Mouse (Mus musculus): ENCODE results near the gene Mcl1.
"Not testable (repeated sequence)": the region's sequence is repeated elsewhere in the genome, so short reads cannot be mapped to it uniquely, and the experiment has no call there.

Mcl1 gene

GRCm38 (mm10) chr3:95667521-95667920 is 8.9 kb downstream of the Mcl1 start:
- DNase-seq (ENCODE audit: low spot score), result no peak

- DNase-seq (ENCODE audit: low spot score), result peak; percentile 53
These were observed 9.4 kb downstream of the Mcl1 start for GRCm38 (mm10) chr3:95668026-95668425.

GRCm38 (mm10) chr3:95668589-95669308 is 10.2 kb downstream of the Mcl1 start:
- no peak for DNase-seq (ENCODE audit: low spot score)

GRCm38 (mm10) chr3:95669309-95669665 is 10.7 kb downstream of the Mcl1 start:
- no peak for DNase-seq (ENCODE audit: low spot score)

GRCm38 (mm10) chr3:95670419-95670818 is 11.8 kb downstream of the Mcl1 start:
- DNase-seq (ENCODE audit: low spot score), result not testable (repeated sequence)

GRCm38 (mm10) chr3:95671201-95671600 is 12.6 kb downstream of the Mcl1 start:
- DNase-seq (ENCODE audit: low spot score), result no peak

GRCm38 (mm10) chr3:95672461-95672860 is 13.9 kb downstream of the Mcl1 start:
- no peak for DNase-seq (ENCODE audit: low spot score)

GRCm38 (mm10) chr3:95672861-95673706 is 14.5 kb downstream of the Mcl1 start:
- no peak for DNase-seq (ENCODE audit: low spot score)

GRCm38 (mm10) chr3:95673707-95674211 is 15.2 kb downstream of the Mcl1 start:
- DNase-seq (ENCODE audit: low spot score), result no peak

GRCm38 (mm10) chr3:95674236-95674635 is 15.6 kb downstream of the Mcl1 start:
- DNase-seq (ENCODE audit: low spot score), result peak; percentile 59

GRCm38 (mm10) chr3:95674812-95675211 is 16.2 kb downstream of the Mcl1 start:
- DNase-seq (ENCODE audit: low spot score), result no peak

- DNase-seq (ENCODE audit: low spot score), result peak; percentile 68
These were observed 16.9 kb downstream of the Mcl1 start for GRCm38 (mm10) chr3:95675301-95676092.

GRCm38 (mm10) chr3:95676745-95677419 is 18.3 kb downstream of the Mcl1 start:
- DNase-seq (ENCODE audit: low spot score), result peak; percentile 65

- no peak for DNase-seq (ENCODE audit: low spot score)
These were observed 19.0 kb downstream of the Mcl1 start for GRCm38 (mm10) chr3:95677420-95678090.

GRCm38 (mm10) chr3:95679551-95679950 is 21.0 kb downstream of the Mcl1 start:
- no peak for DNase-seq (ENCODE audit: low spot score)

- DNase-seq (ENCODE audit: low spot score), result no peak
These were observed 22.1 kb downstream of the Mcl1 start for GRCm38 (mm10) chr3:95680673-95681072.

- DNase-seq (ENCODE audit: low spot score), result no peak
These were observed 22.8 kb downstream of the Mcl1 start for GRCm38 (mm10) chr3:95681365-95681764.

- no peak for DNase-seq (ENCODE audit: low spot score)
These were observed 24.3 kb downstream of the Mcl1 start for GRCm38 (mm10) chr3:95682878-95683277.

- DNase-seq (ENCODE audit: low spot score), result no peak
These were observed 26.3 kb downstream of the Mcl1 start for GRCm38 (mm10) chr3:95684846-95685245.

- DNase-seq (ENCODE audit: low spot score), result no peak
These were observed 26.7 kb downstream of the Mcl1 start for GRCm38 (mm10) chr3:95685301-95685700.

GRCm38 (mm10) chr3:95685701-95686100 is 27.1 kb downstream of the Mcl1 start:
- no peak for DNase-seq (ENCODE audit: low spot score)
